Mouse (Mus musculus) intestine, embryonic 15.5 days (tissue): ENCODE data around the gene Znhit1. TPM values are rescaled to one million over a fixed set of nuclear protein-coding genes. Genes with fewer than 3 reads are reported as not detected.

Experiments used
- ATAC-seq: fragments of 200-750 bp; cut with Nextera tagmentation; 2 replicates; pipeline ENCODE4 v1.8.0; 2017; ENCODE audit warnings: moderate TSS enrichment, moderate library complexity
- H3K27ac ChIP-seq: fragments of 300-500 bp; sonication (generic); 2 replicates; pipeline ENCODE4 v1.5.1; 2015; ENCODE audit warnings: mild to moderate bottlenecking, inconsistent platforms
- H3K27me3 ChIP-seq: fragments of 300-500 bp; sonication (generic); replicated peaks from 2 replicates; pipeline ENCODE4 v1.6.1; 2015; ENCODE audit warnings: inconsistent platforms
- H3K36me3 ChIP-seq: fragments of 300-500 bp; sonication (generic); 2 replicates; pipeline ENCODE4 v1.6.1; 2015; ENCODE audit warnings: inconsistent platforms
- H3K4me1 ChIP-seq: fragments of 300-500 bp; sonication (generic); replicated peaks from 2 replicates; pipeline ENCODE4 v1.6.1; 2015; ENCODE audit warnings: inconsistent platforms
- H3K4me2 ChIP-seq: fragments of 300-500 bp; sonication (generic); replicated peaks from 2 replicates; pipeline ENCODE4 v1.6.1; 2015; ENCODE audit warnings: mild to moderate bottlenecking, inconsistent platforms
- H3K4me3 ChIP-seq: fragments of 300-500 bp; sonication (generic); replicated peaks from 2 replicates; pipeline ENCODE4 v1.5.1; 2015; ENCODE audit warnings: inconsistent platforms
- H3K9ac ChIP-seq: fragments of 300-500 bp; sonication (generic); 2 replicates; pipeline ENCODE4 v1.6.1; 2015; ENCODE audit warnings: inconsistent platforms
- H3K9me3 ChIP-seq: fragments of 300-500 bp; sonication (generic); 2 replicates; pipeline ENCODE4 v1.6.1; 2016; ENCODE audit warnings: inconsistent platforms
- WGBS: fragments of 180-500 bp; shearing (Covaris S2); methylation state at CpG from one replicate; pipeline ENCODE4 v1.1.7; 2015; 5-methylcytosine and 5-hydroxymethylcytosine counted together
- polyA plus RNA-seq: library from polyadenylated mRNA; unstranded; fragments of >200 nt; fragmentation: Nextera tagmentation; extraction: Ambion mirVana; gene quantifications from 2 replicates; pipeline ENCODE4 v1.2.1, GENCODE M21; 2015

The Znhit1 gene
- polyA plus RNA-seq: 99.9 and 111 TPM in 2 replicates

- H3K27me3 ChIP-seq: no peaks in the 10 kb centered on the region
- H3K4me2 ChIP-seq: peak within 1 kb of the TSS; percentile 76
- peak within 1 kb of the TSS; percentile 91 for H3K4me3 ChIP-seq
- H3K36me3 ChIP-seq: peaks cover 27% of the 10 kb centered on the region
- H3K9me3 ChIP-seq: no peaks in the 10 kb centered on the region
- peak; percentile 11; the same call in 1 of the 2 replicates for ATAC-seq
- H3K4me1 ChIP-seq: peaks cover 13% of the 10 kb centered on the region
- H3K27ac ChIP-seq: peak within 1 kb of the TSS; percentile 95
- peak within 1 kb of the TSS; percentile 93 for H3K9ac ChIP-seq
- WGBS: 3% methylated on average over 12 of the region's 12 CpGs
Measured at GRCm38 (mm10) chr5:136987934-136988271, at the start of gene Znhit1. TSS of gene Znhit1 (minus strand) at chr5:136988021.

GRCm38 (mm10) chr5:137036211-137036610 is 48.4 kb upstream of the Znhit1 start:
- WGBS: 85% methylated on average over 13 of the region's 13 CpGs
- Histone ChIP-seq H3K4me3 (no peak overlapping the region), H3K27ac (no peak overlapping the region), H3K4me1 (peaks cover 18% of the 10 kb centered on the region), H3K27me3 (peaks cover 13% of the 10 kb centered on the region), H3K4me2 (no peak overlapping the region), H3K36me3 (peaks cover 26% of the 10 kb centered on the region), H3K9me3 (no peaks in the 10 kb centered on the region), H3K9ac (no peak overlapping the region)
- no peak for ATAC-seq

DNA sequence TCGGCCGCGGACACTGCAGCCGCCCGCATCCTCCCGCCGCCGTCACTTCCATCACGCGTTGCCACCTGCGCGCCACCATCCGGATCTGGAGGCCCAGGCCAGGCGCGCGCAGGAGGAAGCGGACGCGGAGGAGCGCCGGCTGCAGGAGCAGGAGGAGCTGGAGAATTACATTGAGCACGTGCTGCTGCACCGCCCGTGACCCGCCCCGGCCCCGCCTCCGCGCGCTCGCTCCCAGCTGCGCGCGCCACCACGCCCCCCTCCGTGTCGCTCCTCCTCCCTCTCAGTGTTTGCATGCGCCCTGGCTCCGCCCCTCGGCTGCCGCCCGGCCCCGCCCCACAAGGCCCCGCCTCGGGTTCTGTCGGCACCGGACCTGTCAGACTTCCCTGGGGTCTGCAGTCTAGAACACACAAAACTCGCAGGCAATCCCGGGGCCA is 44.8 kb upstream of the Znhit1 start:
- H3K9ac ChIP-seq: peak overlapping the region; percentile 21; the same call in 1 of the 2 replicates
- no peak overlapping the region for H3K27ac ChIP-seq

GRCm38 (mm10) chr5:137032033-137032421 is 44.2 kb upstream of the Znhit1 start:
- Histone ChIP-seq H3K4me2 (peak overlapping the region; percentile 99), H3K27me3 (peaks cover 47% of the 10 kb centered on the region), H3K4me1 (peaks cover 34% of the 10 kb centered on the region), H3K27ac (no peak overlapping the region), H3K4me3 (peak overlapping the region; percentile 48), H3K36me3 (0 out of 2 replicates have a peak, but pooled peaks cover 3% of the 10 kb centered on the region), H3K9ac (no peak overlapping the region), H3K9me3 (no peaks in the 10 kb centered on the region)
- whole genome bisulfite sequencing: under 1% methylated on average over 33 of the region's 33 CpGs
- ATAC-seq: no peak

More for the DNA sequence above, 44.8 kb upstream of the Znhit1 start:
- ATAC-seq: peak; percentile 87
- Histone ChIP-seq H3K4me1 (peaks cover 34% of the 10 kb centered on the region), H3K4me3 (peak overlapping the region; percentile 48), H3K4me2 (peak overlapping the region; percentile 99), H3K36me3 (peaks cover 5% of the 10 kb centered on the region), H3K27me3 (peaks cover 44% of the 10 kb centered on the region), H3K9me3 (no peaks in the 10 kb centered on the region)
- under 1% methylated on average over 45 of the region's 49 CpGs for WGBS

- Histone ChIP-seq H3K9ac (no peak overlapping the region), H3K4me1 (peaks cover 34% of the 10 kb centered on the region), H3K4me2 (peak overlapping the region; percentile 99), H3K4me3 (peak overlapping the region; percentile 48), H3K9me3 (no peaks in the 10 kb centered on the region), H3K27ac (no peak overlapping the region), H3K27me3 (peaks cover 54% of the 10 kb centered on the region), H3K36me3 (0 out of 2 replicates have a peak, but pooled peaks cover 2% of the 10 kb centered on the region)
- 2% methylated on average over 78 of the region's 78 CpGs for WGBS
- no peak for ATAC-seq
Measured at GRCm38 (mm10) chr5:137031076-137032032, 43.5 kb upstream of the Znhit1 start.

DNA sequence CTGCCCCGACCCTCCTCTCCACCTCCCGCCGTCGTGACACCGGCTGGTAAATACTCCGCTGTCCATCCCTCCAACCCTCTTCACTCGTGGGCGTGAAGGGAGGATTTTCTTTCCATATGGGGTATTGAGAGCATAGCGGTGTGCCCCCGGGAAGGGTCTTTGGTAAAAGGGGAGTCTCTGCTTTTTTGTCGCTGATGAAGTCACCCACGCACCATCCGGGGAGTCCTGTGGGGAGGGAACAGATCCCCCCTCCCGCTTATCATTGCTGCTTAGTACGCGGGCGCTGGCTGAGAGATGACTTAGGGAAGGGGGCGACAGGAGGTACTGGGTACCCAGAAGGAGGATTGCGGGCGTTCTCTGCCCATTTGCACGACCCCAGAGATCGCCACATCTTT is 42.6 kb upstream of the Znhit1 start:
- no peaks in the 10 kb centered on the region for H3K9me3 ChIP-seq
- no peak overlapping the region; the same call in 1 of the 2 replicates for H3K4me3 ChIP-seq
- peak overlapping the region; percentile 71 for H3K4me2 ChIP-seq
- WGBS: 17% methylated on average over 22 of the region's 22 CpGs
- no peak overlapping the region for H3K9ac ChIP-seq
- peaks cover 34% of the 10 kb centered on the region for H3K4me1 ChIP-seq
- ATAC-seq: no peak
- H3K27ac ChIP-seq: no peak overlapping the region
- no peaks in the 10 kb centered on the region for H3K36me3 ChIP-seq
- peaks cover 63% of the 10 kb centered on the region for H3K27me3 ChIP-seq

DNA sequence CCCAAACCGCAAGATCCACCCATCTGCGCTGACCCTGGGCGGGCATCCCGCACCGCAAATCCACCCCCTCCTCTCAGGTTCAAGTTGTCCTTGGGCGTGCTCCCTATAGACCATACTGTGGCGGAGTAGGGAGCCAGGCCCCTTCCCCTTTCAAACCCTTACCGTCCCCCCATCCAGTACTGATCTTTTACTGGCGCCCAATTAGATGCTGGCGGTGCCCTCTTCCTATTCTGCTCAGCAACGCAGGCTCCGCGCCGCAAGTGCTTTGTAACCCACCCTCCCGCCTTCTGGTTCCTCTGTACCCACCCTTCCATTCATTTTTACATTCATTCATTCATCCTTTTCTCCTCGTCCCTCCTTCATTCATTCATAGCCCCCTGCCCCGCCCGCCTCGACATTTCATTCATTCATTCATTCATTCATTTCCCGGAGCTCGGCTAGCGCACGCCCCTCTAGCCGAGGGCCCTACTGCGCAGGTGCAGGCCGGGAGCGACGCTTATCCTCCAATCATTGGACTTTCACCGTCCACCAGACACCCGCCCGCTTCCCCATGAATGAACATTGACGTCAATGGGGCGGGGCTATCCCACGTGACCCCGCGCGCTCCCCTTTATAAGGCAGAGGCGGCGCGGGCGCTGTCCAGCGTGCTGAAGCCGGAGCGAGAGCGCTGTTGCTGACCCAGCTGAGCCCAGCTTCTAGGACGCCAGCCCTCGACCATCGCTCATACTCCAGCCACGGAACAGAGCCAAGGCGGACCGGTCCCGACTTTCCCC is 42.0 kb upstream of the Znhit1 start:
- under 1% methylated on average over 52 of the region's 52 CpGs for WGBS
- H3K9me3 ChIP-seq: no peaks in the 10 kb centered on the region
- H3K4me3 ChIP-seq: peak overlapping the region; percentile 30
- ATAC-seq: peak; percentile 75
- H3K27ac ChIP-seq: no peak overlapping the region
- H3K4me2 ChIP-seq: peak overlapping the region; percentile 71
- H3K27me3 ChIP-seq: peaks cover 69% of the 10 kb centered on the region
- peaks cover 34% of the 10 kb centered on the region for H3K4me1 ChIP-seq
- no peaks in the 10 kb centered on the region for H3K36me3 ChIP-seq
- no peak overlapping the region; the same call in 1 of the 2 replicates for H3K9ac ChIP-seq

GRCm38 (mm10) chr5:137029273-137029585 is 41.4 kb upstream of the Znhit1 start:
- peaks cover 75% of the 10 kb centered on the region for H3K27me3 ChIP-seq
- H3K4me2 ChIP-seq: peak overlapping the region; percentile 71
- under 1% methylated on average over 8 of the region's 8 CpGs for WGBS
- H3K9me3 ChIP-seq: no peaks in the 10 kb centered on the region
- H3K36me3 ChIP-seq: no peaks in the 10 kb centered on the region
- H3K4me1 ChIP-seq: peaks cover 34% of the 10 kb centered on the region
- H3K4me3 ChIP-seq: peak overlapping the region; percentile 30
- no peak overlapping the region for H3K27ac ChIP-seq
- H3K9ac ChIP-seq: no peak overlapping the region; the same call in 1 of the 2 replicates
- no peak for ATAC-seq

- no peak for ATAC-seq
- peak overlapping the region; percentile 71; the same call in 1 of the 2 replicates for H3K4me2 ChIP-seq
- H3K27ac ChIP-seq: no peak overlapping the region
- no peak overlapping the region for H3K9ac ChIP-seq
- H3K27me3 ChIP-seq: peaks cover 79% of the 10 kb centered on the region
- H3K36me3 ChIP-seq: no peaks in the 10 kb centered on the region
- WGBS: 4% methylated on average over 26 of the region's 29 CpGs
- no peak overlapping the region for H3K4me3 ChIP-seq
- H3K4me1 ChIP-seq: peaks cover 34% of the 10 kb centered on the region
- no peaks in the 10 kb centered on the region for H3K9me3 ChIP-seq
Measured at GRCm38 (mm10) chr5:137028561-137029272, 40.9 kb upstream of the Znhit1 start.

- H3K9ac ChIP-seq: no peak within 1 kb of the TSS
- H3K9me3 ChIP-seq: no peaks in the 10 kb centered on the region
- H3K4me2 ChIP-seq: 0 out of 2 replicates have a peak within 1 kb of the TSS, but pooled peaks have one; percentile 15
- H3K27ac ChIP-seq: no peak within 1 kb of the TSS
- no peaks in the 10 kb centered on the region for H3K36me3 ChIP-seq
- 0 out of 2 replicates have a peak within 1 kb of the TSS, but pooled peaks have one; percentile 16 for H3K4me3 ChIP-seq
- ATAC-seq: no peak
- peaks cover 16% of the 10 kb centered on the region for H3K4me1 ChIP-seq
- H3K27me3 ChIP-seq: peaks cover 66% of the 10 kb centered on the region
- 23% methylated on average over 4 of the region's 4 CpGs for WGBS
Measured at GRCm38 (mm10) chr5:137026092-137026491, 38.3 kb upstream of the Znhit1 start, which contains the start of gene Vgf. TSS of gene Vgf (plus strand) at chr5:137026392.

GRCm38 (mm10) chr5:137025132-137025531 is 37.3 kb upstream of the Znhit1 start:
- H3K4me1 ChIP-seq: peaks cover 8% of the 10 kb centered on the region; the same call in 1 of the 2 replicates
- no peaks in the 10 kb centered on the region for H3K9me3 ChIP-seq
- no peak overlapping the region for H3K9ac ChIP-seq
- no peaks in the 10 kb centered on the region for H3K36me3 ChIP-seq
- 0 out of 2 replicates have a peak overlapping the region, but pooled peaks have one; percentile 16 for H3K4me3 ChIP-seq
- ATAC-seq: peak; percentile 26; the same call in 1 of the 2 replicates
- no peak overlapping the region for H3K27ac ChIP-seq
- peaks cover 61% of the 10 kb centered on the region for H3K27me3 ChIP-seq
- WGBS: under 1% methylated on average over 23 of the region's 23 CpGs
- H3K4me2 ChIP-seq: 0 out of 2 replicates have a peak overlapping the region, but pooled peaks have one; percentile 15
